Mouse (Mus musculus) T-helper 1 cell (primary cell): ENCODE results near the gene Efna5.

Experiments
- in situ Hi-C: fragments of 300-600 bp; cut with MboI, MseI; formaldehyde crosslinking; loops from one replicate; pipeline ENCODE4 v1.15.1; 2025; ENCODE audit warnings: high pct_unique_total_duplicates

Efna5 gene

GRCm38 (mm10) chr17:62881176-62881790, at the start of gene Efna5:
Efna5 (minus strand) TSS chr17:62881317.
- in situ Hi-C loops = no loop called here

- in situ Hi-C loops = no loop called here
Observed at GRCm38 (mm10) chr17:62915304-62915703, 34.2 kb upstream of the Efna5 start.

GRCm38 (mm10) chr17:62905692-62906445, 24.8 kb upstream of the Efna5 start:
- in situ Hi-C loops = no loop called here

- in situ Hi-C loops = loop anchor here (10.0 kb wide), 1 partner anchor 364 kb away; no protein-coding TSS in a partner anchor
Observed at GRCm38 (mm10) chr17:62899066-62899465, 17.9 kb upstream of the Efna5 start.

GRCm38 (mm10) chr17:62889991-62890390, 8.9 kb upstream of the Efna5 start:
- in situ Hi-C loops = loop anchor here (10.0 kb wide), 1 partner anchor 355 kb away; no protein-coding TSS in a partner anchor

- in situ Hi-C loops = no loop called here
Observed at GRCm38 (mm10) chr17:62884129-62884506, 3.0 kb upstream of the Efna5 start.

- in situ Hi-C loops = no loop called here
Observed at GRCm38 (mm10) chr17:62883476-62884128, 2.5 kb upstream of the Efna5 start.

GRCm38 (mm10) chr17:62882726-62883475, 1.8 kb upstream of the Efna5 start:
- in situ Hi-C loops = no loop called here

- in situ Hi-C loops = no loop called here
Observed at GRCm38 (mm10) chr17:62881791-62882725, 941 bp upstream of the Efna5 start.

GRCm38 (mm10) chr17:62880311-62881175, 574 bp downstream of the Efna5 start:
- in situ Hi-C loops = no loop called here

- in situ Hi-C loops = no loop called here
Observed at GRCm38 (mm10) chr17:62879526-62880310, 1.4 kb downstream of the Efna5 start.

GRCm38 (mm10) chr17:62875727-62876126, 5.4 kb downstream of the Efna5 start:
- in situ Hi-C loops = no loop called here

- in situ Hi-C loops = no loop called here
Observed at GRCm38 (mm10) chr17:62871928-62872327, 9.2 kb downstream of the Efna5 start.

- in situ Hi-C loops = no loop called here
Observed at GRCm38 (mm10) chr17:62871191-62871590, 9.9 kb downstream of the Efna5 start.

- in situ Hi-C loops = no loop called here
Observed at GRCm38 (mm10) chr17:62870446-62870845, 10.7 kb downstream of the Efna5 start.

- in situ Hi-C loops = no loop called here
Observed at GRCm38 (mm10) chr17:62864966-62865365, 16.2 kb downstream of the Efna5 start.

- in situ Hi-C loops = no loop called here
Observed at GRCm38 (mm10) chr17:62863004-62863403, 18.1 kb downstream of the Efna5 start.

GRCm38 (mm10) chr17:62862298-62862999, 18.7 kb downstream of the Efna5 start:
- in situ Hi-C loops = no loop called here
